Mouse (Mus musculus): Measurements from ENCODE around the gene Jmjd7.

Jmjd7 gene

DNA sequence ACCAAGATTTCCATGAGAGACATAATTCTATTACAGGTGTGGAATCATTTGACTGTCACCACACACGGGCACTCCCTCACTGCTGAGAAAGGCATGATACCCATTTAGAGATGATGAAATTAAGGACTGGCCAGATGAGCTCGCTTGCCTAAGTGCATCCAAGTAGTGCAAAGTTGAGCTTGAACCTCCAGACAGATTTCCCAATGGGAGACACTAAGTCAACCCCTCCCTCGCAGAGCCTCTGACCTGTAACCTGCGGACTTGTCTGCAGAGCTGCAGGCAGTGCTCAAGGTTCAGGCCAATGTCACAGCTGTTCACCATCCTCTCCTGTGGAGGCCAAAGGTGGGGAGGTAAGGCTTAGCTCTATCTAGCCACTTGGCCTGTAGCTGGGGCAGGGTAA lies 31.5 kb downstream of the Jmjd7 start:
- no peak for DNase-seq (ENCODE audit: low read depth, low spot score)

DNA sequence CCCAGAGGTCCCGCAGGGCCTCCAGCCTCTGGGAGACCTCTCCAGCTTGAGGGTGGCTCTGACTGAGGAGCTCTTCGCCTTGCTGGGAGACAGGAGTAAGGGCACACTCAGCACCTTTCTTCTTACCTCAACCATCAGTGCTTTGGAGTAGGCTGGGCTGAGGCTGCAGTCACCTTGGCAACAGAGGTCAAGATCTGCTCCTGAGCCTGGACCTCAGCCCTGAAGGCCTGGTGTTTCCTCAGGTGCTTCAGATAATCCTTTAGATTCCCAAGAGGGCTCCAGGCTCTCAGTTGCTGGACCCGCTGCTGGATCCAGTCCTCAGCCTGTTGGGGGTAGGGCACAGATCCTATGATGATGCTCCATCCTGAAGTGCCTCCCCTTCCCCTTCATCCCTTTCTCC lies 32.2 kb downstream of the Jmjd7 start:
- DNase-seq (ENCODE audit: low read depth, low spot score): no peak

DNA sequence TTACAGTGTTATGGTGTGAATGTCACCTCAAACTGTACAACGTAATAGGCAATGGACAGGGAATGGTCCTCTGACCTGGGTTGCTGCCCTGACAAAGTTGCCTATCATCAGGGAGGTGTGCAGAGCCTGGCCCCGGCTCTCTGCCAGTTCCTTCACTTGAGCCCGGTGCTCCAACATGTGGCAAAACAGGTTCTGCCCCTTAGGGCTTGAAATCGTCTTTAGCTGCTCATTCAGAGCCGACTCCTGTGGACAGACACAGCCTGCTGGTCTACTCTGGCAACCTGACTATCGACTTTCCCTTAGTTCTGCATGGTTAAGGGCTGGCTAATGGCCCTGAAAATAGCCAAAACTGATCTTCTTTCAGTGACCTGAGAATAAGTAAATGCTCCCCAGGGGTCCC lies 32.9 kb downstream of the Jmjd7 start:
- DNase-seq (ENCODE audit: low read depth, low spot score): no peak

DNA sequence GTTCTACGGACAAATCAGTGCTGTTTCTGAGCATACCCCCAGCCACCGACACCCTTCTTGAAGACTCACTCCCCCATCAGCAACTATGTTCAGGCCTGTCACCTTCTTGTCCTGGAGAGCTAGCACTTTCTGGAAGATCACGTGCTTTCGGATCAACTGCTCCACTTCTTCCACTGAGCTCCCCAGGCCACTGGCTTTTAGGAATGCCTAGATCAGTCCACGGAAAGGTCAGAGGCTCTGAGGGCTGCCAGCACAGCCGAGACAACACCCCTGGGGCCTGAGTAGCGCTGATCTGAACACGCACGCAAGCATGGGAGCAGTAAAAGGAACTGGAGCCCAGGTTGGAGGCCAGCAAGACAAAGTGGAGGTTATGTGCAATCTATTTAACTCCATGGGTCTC lies 33.4 kb downstream of the Jmjd7 start:
- DNase-seq (ENCODE audit: low read depth, low spot score): no peak

DNA sequence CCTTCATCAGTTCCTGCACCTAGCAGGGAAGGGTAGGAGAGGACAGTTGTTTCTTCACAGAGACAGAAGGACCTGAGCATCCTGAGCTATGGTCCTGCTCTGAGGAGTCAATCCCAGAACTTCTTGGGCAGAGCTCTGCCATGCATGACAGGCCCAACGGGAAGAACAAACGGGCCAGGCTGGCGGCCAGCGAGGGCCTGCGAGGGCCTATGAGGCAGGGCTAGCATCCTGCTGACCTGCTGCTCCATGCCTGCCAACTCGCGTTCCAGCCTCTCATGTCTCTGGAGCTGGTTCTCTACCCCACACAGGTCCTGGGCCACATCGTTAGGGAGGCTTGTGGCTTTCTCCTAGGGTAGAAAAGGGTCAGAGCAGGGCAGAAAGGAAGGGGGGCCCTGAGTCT lies 35.0 kb downstream of the Jmjd7 start:
- no peak for DNase-seq (ENCODE audit: low read depth, low spot score)

DNA sequence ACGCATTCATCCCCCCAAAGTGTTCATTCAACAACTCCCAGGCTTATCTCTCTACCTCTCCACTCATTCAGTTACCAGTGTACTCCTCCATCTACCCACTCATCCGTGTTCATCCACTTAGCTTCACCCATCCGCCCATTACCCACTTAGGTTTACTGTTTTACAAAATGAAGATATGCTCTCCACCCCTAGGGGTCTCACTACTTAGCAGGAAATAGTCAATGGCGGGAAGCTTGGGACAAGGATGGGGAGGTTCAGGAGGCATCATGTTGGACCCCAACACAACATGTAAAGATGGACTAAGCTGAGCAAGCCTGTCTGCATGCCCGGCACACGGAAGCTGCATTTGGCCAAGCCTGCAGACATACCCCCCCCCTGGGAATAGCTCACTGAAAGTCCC lies 37.4 kb downstream of the Jmjd7 start:
- DNase-seq (ENCODE audit: low read depth, low spot score): no peak

DNA sequence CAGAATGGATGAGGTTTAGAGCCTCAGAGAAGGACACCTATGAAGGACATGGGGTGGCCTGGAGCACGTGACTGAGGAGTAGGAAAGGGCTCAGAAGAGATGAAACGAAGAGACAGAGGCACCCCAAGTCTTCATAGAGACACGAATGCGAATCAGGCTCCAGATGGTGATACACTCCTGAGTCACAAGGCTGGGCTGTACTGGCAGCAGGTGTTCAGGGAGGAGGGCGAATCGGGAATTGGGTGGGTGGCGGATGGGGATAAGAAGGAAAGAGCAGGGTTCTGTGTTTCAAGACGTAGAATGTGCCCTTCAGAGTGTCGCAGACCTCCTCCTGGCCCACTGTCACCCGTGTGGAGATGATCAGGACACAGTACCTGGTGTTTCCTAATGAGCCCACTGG lies 38.0 kb downstream of the Jmjd7 start:
- DNase-seq (ENCODE audit: low read depth, low spot score): no peak

DNA sequence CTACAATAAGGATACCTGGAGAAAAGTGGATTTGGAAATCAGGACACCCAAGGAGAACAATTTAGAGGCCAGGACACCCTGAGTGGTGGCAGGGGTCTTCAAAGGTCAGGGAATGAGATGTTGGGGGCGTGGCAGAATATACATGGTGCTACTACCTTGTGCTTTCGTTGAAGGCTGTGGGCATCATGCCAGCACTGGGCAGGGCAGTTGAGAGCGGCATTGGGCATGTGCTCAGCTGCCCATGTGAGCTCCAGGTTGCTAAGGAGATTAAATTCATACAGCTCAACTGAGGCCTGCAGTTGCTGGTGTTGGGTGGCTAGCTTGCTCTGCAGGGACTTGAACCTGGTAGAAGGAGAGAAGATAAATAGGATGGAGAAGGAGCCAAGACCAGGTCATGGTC lies 38.9 kb downstream of the Jmjd7 start:
- no peak for DNase-seq (ENCODE audit: low read depth, low spot score)

DNA sequence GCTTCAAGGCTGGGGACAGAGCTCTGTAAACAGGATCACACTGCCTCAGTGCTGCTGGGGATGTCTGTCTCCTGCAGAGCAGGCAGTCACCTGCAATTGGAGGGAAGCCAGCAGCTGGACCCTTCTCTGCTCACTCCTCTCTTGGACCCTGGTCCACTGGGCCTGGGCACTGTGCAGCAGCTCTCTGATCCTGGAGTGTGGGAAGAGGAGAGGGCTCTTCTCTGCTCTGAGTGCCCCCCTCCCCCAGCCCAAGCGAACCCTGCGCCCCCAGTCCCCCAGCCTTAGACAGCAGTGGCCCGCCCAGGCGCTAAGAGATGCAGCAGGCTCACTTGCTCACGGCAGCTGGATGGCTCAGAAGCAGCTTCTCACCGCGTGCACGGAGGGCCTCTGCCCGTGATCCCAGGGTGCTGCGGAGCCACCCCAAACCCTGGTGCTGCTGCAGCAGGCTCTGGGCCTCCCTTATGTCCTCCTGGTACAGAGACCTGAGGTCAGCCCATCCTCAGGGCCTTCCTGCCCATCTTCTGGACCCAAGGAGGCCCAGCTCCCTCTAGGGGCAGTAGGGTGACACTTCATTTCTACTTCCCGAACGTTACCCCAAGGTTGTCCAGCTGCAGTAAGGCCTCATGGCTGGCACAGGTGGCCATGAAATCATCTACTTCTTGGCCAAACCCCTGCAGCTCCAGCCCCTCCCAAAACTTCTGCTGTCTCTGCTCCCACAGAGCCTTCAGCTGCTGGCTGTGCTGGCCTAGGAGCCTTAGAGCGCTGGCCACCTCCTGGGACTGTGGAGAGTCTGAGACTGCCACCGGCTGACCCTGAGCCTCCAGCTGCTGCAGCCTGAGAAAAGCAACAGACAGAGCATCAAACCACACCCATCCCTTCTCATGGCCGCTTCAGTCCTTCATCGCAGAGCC lies 41.5 kb downstream of the Jmjd7 start:
- DNase-seq (ENCODE audit: low read depth, low spot score): peak; percentile 12

DNA sequence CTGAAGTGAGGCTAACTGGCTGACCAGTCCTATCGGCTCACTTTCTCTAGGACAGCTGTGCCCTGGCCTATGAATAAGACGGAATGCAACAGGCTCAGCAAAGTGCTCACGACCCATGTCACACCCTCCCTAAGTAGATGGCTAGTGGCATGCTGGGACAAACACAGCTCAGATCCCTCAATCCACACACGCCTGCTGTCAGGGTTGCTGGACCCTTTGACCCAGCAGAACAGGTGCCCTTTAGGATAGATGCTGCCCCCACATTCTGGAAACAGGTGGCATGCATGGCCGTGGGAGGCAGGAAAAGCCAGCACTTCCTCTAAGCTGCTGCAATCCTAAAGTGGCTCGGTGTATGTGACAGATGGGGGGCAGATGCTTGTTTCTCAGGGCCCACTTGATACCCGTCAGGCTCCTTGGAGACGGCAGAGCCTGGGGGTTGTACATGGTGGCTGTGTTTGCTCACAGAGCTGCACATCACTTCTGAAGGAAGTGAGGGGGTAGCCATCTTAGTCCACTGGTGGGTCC lies 42.2 kb downstream of the Jmjd7 start:
- DNase-seq (ENCODE audit: low read depth, low spot score): no peak

DNA sequence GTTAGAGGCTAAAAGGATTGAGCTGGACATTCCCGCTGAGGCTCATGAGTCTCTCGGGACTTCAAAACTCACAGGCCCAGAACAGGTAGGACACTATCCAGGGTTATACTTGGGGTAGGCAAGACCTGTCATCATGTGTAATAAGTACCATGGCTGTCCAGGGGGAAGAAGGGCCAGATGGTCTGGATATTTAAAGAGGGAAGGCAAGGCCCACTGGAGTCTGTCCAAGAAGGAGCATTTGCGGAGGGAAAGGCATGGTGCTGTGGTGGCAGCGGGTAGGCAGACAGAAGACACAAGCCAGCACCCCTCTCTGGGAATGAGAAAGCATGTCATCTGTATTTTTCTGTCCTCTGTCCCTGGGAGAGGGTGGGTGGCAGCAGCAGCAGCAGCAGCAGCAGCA lies 46.8 kb downstream of the Jmjd7 start:
- no peak for DNase-seq (ENCODE audit: low read depth, low spot score)

DNA sequence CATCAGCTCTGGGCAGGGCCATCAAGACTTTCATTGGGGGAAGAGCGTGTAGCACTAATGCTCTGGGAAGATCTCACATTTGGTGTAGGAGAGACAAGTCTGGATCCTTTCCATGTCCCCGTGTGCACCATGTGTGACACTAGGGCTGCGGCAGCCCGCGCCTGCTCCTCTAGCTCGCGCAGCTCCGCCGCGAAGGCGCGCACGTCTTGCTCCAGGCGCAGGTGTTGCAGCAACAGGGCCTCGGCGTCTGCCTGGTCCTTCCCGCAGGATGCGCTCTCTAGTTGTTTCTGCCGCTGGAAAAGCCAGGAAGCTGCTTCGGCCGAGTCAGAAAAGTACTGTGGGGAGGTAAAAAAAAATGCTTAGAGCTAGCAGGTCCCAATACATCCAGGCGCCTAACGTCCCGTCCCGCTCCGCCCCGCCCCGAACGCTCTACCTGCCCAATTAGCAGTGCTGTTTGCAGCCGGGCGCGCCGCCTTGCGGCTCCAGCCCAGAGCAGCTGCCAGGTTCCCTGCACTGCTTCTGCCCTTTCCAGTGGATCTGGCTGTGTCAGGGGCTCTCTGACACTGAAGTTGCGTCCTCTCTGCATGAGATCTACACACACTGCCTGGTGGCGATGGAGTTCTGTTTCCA lies 48.9 kb downstream of the Jmjd7 start:
- peak; percentile 47 for DNase-seq (ENCODE audit: low read depth, low spot score)

Data from CD4-positive helper T cell, adult 2 months (primary cell).